Mouse (Mus musculus) cortical plate, adult 2 months (tissue): ENCODE data around the gene Chrna9.

Experiments used
- CTCF ChIP-seq: fragments of 200-500 bp; IDR thresholded peaks from 2 replicates; pipeline ENCODE4 v1.5.1; 2011; ENCODE audit warnings: mild to moderate bottlenecking, control low read depth, low read length; ENCODE audit not compliant: insufficient read depth; ENCODE audit errors: extremely low read depth
- POLR2A ChIP-seq: fragments of 200-500 bp; IDR thresholded peaks from 2 replicates; pipeline ENCODE4 v1.6.1; 2011; ENCODE audit warnings: mild to moderate bottlenecking, low read length, control low read depth; ENCODE audit not compliant: insufficient read depth; ENCODE audit errors: extremely low read depth

GRCm38 (mm10) chr5:65929162-65929561 lies 5.6 kb upstream of the Chrna9 start:
- TF ChIP-seq CTCF (no peak), POLR2A (no peak)
